Mouse (Mus musculus) adrenal gland, postnatal 25 days (tissue): ENCODE results near the gene Slc16a11. TPM values are rescaled to one million over a fixed set of nuclear protein-coding genes. Genes with fewer than 3 reads are reported as not detected.

Source experiments
- DNase-seq: peaks from one replicate; pipeline ENCODE4 v3.0.0; 2021; ENCODE audit warnings: mixed read lengths
- total RNA-seq: library from RNA; stranded (reverse); gene quantifications from 2 replicates; pipeline ENCODE4 v1.2.3, GENCODE M21; 2021

The Slc16a11 gene
- total RNA-seq, 1 experiment from 2014 or later = not detected

DNA sequence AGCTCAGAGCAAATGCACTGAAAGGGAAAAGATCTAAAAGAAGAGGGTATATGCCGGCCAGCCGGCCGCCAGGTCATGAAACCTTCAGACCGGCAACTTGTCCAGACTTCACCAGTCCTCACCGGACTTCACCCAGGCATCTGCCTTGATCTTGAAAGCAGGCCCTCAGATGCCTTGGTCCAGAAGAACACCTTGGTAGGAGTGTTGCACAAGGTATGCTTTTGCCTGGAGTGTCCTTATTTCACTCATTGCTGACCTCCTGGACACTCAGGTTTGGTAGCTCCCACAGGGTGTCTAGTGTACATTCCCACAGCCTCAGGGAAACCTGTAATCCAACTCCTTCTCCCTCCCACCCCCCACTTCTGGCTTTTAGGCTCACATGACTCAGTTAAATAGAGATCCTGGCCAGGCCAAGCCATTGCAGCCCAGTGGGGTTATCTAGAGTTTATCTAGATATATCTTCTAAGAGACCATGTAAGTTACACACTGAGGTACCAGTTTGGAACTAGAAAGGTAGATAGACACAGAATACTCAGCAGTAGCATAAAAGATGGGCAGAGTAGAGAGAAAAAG is 12.4 kb upstream of the Slc16a11 start:
- no peak for DNase-seq

DNA sequence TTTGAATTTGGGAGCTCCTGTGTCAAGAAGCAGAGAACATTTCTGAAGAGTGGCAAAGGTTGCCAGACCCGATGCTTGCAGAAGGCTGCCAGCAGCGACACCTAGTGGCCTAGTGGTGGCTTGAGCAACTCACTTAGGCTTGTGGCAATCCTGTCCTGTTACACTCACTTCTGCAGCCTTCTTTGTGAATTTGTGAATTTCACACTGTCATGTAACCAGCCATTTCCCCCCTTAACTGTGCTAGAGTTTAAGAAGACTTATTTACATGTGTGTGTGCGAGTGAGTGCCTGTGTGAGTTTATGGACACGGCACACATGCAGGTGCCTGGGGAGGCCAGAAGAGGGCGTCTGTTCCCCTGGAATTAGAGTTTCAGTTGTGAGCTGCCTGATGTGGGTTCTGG is 10.9 kb upstream of the Slc16a11 start:
- DNase-seq = peak; percentile 90

DNA sequence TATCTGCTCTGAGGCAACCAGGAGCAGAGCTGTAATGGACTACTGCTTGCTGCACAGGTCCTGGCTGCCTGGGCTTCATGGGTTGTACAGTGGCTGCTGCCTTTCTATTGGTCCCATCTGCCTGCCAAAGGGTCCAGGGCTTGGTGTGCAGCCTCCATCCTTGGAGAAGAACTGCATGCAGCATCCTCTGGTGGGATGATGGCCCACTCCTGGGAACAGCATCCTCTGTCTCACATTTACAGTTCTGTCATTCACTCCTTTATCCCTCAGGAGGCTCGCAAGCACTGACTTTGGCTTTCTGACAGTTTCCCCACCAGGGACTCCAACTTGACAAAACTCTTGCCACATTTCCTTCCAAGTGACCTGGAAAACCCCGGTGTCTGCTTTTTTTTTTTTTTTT is 5.8 kb upstream of the Slc16a11 start:
- DNase-seq = no peak

DNA sequence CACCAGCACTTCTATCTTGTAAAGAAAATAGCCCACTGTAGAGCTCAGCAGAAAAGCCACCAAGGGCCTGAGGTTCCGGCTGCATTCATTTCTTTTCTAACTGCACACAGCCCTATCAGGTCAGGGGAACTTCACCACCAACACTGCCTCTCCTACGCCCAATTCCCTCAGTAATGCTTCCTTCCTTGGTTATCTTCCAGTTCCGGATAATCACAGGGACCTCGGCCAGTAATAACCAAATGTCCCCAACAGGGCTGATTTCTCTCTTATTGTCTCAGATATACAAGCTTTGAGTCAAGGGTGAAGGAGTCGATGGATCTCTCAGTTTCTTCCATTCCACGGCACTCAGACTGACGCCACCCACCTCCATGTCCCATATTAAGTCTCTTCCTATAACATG is 5.3 kb upstream of the Slc16a11 start:
- no peak for DNase-seq

DNA sequence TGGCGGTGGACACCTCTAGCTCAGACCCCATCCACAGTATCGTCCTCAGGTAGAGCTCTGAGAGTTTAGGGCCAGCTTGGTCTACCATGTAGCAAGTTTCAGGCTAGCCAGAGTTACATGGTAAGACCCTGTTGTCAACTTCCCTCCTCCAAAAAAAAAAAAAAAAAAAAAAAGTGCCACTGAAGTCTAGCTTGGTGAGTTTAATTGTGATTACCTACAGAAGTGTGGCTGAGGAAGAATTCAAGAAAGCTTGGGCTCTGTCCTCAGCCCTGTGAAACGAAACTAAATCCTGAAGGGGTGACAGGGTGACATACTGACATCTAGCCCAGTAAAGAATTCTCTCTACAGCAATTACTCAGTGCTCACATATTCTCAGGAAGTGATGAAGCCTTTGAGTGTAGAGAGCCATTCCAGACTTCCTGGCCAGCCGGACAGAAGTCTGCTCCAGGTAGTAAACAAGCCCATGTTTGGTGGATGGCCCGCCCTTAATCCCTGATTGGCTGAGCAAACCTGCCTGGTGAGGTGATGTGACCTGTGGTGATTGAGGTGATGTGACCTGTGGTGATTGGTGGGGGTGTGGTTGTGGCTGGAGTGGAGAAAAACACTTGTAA is 3.7 kb upstream of the Slc16a11 start:
- no peak for DNase-seq

DNA sequence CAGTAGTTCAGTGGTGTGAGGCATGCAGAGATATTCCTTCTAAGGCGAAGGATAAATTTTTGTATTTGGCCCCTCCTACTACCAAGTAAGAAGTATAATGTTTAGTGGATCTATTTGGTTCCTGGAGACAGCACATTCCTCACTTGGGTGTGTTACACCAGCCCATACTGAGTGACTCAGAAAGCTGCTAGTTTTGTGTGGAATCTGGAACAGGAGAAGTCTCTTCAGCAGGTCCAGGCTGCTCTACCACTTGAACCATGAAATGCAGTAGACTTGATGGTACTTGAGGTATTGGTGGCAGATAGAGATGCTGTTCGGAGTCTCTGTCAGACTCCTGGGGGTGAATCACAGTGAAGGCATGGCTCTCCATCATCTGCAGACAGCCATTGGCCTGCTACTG is 1.9 kb upstream of the Slc16a11 start:
- DNase-seq = no peak

DNA sequence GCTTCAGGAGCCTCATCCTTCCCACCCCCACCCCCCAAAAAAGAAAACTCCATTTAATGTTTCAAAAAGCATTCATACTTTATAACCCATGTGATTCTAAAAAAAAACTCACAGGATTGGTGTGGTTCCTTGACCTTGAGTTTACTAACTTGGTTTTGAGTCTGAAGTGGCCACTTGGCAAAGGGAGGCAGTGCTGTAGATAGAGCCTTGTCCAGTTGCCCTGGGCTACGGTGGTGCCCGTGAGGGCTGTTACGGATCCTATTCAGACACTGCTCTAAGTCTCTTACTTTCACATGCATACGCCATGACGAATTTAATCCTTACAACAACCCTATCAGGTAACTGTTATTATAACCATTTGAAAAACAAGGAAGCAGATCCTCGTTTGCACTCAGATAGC is 580 bp upstream of the Slc16a11 start:
- no peak for DNase-seq

DNA sequence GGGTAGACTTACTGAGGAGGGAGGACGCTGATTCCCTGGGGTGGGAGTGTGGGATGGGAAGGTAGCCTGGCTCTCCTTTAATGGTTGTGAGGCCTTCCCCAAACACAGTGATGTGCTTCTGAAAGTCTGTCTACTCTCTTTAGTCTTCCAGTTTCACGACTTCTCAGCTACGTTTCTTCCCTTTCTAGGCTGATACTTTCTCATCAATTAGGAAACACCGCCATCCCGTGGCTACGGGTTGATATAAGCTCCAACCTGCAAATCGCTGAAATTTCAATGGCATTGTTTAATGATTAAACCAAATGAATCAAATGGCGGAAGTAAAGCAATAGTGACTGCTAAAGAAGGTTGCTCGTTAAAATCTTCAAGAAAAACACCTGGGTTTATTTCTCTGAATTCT is 344 bp downstream of the Slc16a11 start:
- peak; percentile 67 for DNase-seq

DNA sequence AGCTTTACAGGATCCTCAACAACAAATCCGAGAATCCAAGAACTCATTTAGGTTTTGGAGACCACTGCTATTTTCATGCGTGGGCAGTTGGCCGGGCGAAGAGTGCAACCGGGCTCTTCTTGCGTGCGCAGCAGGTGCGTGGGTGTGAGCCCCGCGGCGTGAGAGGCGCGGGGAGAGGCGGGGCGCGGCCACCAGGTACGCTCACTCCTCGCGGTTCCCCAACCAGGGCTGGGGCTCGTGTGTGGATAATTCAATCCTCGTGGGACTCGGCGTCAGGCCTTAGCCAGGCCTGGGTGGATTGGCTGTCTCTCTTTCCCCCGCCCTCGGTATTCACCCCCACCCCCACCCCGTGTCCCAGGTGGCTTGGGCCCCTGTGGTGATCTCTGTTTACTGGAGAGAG is 1.2 kb downstream of the Slc16a11 start:
- DNase-seq = no peak

DNA sequence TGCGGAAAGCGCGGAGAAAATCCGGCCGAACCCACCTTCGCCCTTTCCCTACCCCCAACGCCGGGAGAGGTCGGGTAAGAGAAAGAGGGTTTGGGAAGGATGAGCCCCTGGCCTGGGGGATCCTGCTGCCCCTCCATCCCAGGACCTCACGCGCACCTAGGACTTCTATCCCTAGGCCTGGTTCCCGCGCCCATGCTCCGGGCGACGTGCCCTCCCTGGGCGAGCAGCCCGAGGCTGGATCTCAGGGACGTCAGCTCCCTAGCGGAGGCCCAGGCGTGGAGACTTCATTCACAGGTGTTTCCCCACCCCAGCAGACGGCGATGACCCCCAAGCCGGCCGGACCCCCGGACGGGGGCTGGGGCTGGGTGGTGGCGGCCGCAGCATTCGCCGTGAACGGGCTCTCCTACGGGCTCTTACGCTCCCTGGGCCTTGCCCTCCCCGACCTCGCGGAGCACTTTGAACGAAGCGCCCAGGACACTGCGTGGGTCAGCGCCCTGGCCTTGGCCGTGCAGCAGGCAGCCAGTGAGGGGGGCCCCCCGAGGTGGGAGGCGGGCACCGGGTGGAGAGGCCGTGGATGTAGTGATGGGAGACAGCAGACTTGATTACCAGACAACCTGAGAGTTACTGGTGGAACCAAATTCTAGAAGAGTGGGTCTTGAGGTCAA is 1.8 kb downstream of the Slc16a11 start:
- DNase-seq = peak; percentile 45

DNA sequence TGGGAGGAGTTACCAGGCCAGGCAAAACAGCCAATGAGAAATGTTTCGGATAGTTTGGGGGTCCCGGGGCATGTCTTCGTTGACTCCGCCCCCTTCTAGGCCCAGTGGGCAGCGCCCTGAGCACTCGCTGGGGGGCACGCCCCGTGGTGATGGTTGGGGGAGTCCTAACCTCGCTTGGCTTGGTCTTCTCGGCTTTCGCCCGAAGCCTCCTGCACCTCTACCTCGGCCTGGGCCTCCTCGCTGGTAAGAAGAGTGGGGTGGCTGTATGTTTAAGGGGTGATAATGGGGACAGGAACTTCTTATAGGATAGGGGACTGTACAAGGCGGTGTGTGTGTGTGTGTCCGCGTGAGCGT is 2.3 kb downstream of the Slc16a11 start:
- DNase-seq = no peak

DNA sequence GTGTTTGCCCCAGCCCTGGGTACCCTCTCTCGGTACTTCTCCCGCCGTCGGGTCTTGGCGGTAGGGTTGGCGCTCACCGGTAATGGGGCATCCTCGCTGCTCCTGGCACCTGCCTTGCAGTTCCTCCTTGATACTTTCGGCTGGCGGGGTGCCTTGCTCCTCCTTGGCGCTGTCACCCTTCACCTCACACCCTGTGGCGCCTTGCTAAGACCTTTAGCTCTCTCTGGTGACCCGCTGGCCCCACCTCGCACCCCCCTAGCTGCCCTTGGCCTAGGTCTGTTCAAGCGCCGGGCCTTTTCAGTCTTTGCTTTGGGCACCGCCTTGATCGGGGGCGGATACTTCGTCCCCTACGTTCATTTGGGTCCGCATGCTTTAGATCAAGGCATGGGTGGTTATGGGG is 2.7 kb downstream of the Slc16a11 start:
- DNase-seq = no peak

DNA sequence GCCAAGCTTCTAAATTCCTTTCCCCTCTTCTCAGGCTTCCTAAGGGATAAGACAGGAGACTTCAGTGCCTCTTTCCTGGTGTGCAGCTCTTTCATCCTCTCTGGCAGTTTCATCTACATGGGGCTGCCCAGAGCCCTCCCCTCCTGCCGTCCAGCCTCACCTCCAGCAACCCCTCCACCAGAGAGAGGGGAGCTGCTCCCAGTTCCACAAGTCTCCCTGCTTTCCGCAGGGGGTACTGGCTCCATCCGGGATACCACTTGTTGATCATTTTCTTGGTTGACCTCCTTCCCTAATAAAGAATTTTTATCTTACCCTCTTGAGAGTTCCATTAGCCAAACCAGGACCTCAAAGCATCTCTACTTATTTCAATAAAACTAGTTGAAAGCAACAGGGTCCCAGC is 3.6 kb downstream of the Slc16a11 start:
- no peak for DNase-seq

DNA sequence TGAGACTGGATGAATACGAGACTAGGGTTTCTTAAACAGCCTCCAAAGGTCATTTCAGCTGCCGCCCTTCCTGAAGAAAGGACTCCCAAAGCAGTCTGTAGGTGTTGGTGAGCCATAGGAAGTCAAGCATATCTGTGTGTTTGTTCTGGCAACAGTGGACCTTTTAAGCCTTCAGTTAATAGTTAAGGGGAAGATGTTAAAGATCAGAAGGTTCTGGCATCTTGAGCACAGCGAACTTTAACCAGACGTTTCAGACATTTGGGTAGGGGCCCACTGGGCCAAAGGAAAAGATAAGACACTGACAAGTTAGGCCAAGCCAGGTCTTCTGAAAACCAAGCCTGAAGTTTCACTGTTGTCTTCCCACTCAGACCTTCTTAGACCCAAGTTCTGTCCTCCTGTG is 5.5 kb downstream of the Slc16a11 start:
- DNase-seq = no peak

DNA sequence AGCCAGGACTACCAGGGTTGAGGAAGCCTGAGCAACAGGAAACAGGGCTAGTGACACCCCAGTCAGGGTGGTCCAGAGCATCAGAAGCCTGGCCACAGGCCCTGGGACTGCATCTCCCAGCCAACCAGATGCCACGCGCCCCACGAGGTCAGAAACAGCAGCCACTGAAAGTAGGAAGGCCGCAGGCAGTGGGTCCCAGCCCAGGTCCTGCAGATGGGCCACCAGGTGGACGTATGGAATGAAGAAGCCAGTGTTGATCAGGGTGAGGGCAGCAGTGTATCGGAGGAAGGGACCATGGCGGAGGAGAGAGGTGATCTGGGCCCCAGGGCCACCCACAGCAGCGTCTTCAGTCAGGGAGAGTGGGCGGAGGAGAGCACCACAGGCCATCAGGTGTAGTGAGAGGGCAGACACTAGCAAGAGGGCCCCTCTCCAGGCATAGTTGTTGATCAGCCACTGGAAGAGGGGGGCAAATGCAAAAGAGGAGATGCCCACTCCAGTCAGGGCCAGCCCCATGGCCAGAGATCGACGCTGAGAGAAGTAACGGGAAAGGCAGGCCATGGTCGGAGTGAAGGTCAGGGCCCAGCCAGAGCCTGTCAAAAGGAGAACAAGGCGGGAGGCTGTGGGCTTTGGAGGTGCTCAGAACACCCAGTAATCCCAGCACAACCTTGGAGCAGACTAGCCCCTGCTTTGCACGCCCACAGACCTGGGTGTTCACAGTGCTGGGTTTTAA is 6.4 kb downstream of the Slc16a11 start:
- no peak for DNase-seq

DNA sequence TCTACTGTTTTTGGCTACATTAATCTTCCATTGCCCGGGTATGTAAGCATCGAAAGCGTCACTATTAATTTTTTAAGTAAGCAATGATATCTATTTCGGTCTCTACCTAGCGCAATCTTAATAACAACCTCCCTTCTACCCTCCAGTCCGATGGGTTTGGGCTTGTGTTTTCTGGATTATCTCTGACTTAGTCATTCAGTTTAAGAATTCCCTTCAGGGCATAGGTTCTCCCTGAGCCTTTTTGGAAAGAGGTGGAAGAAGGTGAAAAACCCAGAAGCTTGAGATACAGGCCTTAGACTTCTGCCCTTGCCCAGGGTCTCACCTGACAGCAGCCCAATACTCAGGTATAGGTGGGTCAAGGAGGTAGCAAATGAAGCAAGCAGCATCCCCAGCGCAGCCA is 7.3 kb downstream of the Slc16a11 start:
- no peak for DNase-seq

DNA sequence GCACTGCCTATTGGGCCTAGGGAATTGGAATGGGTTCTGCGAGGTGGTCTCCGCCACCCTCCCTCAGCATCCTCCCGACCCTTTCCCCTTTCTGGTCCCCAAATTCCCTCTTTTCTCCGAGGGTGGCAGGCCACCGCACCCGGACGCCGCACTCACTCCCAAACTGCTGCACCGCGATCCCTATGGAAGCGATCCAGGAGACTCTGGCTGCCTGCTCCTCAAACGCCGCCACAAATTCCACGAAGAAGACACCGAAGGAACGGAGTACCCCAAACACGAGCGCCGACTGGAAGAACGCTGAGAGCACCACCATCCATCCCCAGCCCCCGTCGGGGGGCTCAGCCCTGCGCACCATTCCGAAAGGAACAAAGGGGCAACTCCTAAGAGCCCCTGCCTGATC is 7.8 kb downstream of the Slc16a11 start:
- peak; percentile 31 for DNase-seq

DNA sequence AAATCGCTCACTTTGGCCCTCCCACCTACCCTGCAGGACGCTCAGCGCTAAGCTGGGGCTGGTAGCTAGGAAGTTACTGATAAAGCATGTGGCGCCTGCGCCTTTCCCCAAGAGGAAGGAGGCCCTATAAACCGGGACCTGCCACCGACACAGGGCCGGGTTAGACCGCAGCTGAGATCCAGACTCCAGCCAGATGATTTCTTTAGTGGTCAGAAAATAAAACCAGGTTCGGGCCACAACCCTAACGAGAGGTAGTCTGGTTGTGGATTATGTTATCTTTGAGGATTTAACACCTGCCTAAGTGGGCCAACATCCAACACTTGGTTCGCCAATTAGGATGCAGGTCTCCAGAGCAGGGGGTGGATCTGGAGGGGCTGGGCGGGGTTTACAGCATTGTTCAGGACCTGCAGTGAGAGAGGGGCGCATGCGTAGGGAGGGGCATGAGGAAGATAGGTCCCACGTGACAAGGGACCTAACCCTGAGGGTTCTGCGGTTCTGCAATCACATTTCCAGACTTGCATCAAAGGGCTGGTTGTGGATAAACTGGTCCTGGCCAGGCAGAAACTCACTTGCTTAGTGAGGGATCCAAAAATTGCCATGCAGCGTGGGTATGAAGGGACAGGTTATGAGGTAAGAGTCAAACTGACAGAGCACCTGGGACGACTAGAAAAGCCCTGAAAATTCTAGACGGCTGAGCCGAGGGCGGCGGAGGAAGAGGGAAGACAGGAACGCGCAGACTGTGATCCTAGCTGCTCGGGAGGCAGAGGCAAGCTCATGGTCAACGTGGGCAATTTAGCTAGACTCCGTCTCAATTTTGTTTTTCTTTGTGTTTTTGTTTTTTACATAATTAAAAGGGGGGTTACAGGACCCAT is 8.4 kb downstream of the Slc16a11 start, which contains the start of gene Slc16a13:
Gene Slc16a13 (minus strand): TSS at position 334 of the 872 bp plus-strand sequence.
- peak; percentile 93 for DNase-seq

DNA sequence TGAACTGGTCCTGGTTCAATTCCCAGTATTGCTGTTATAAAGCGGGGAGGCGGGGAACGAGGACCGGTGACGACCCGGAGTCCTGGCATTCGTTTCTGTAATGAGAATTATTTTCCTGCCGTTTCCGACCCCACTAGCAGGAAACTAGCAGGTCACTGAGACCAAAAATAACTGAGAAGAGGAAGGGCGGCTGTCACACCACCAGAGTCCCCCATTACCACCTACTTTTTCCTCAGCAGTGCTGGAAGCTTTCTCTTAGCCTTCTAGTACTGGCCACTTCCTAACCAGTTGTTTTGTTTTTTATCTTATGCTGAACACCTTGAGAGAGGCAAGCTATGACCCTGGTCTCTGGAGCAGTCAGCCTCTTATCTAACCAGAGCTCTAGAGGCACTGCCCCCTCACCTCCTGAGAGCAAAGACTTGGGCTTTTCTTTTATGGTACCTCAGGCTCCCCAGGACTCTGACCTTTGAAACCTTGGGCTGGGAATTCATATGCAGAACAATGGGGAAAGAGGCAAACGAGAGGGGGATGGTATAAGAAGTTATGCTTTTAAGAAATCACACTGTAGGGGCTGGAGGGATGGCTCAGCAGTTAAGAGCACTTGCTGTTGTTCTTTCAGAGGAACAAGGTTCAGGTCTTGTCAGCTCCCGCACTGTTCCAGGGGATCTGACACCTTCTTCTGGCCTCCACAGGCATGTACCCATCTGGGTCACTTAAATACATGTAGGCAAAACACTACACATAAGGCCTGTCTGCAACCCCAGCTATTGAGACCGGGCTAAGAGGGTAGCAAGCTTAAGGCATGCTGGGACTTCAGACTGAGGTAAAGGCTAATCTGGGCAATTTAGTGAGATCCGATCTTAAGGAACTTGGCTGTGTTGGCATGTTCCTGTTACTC is 9.3 kb downstream of the Slc16a11 start:
- no peak for DNase-seq

DNA sequence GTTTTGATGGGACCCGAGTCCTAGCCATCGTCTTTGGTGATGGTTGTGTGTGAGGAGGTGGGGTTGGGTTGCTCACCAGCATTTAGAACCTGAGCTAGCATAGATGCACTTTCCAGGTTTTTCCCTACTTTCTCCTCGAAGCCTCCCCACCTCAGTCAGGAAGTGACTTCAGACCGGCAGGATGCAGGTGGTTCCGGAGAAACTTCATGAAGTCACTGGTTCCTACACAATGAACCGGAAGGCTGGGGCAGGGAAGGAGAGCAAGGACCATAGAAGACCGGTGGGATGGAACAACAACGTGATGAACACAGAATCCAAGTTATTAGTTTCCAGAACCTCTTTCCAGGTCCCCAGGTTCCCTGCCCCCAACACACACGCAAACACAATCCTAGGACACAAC is 11.2 kb downstream of the Slc16a11 start:
- no peak for DNase-seq
